Mouse (Mus musculus) liver, embryonic 14.5 days (tissue): ENCODE data around the gene Ttll1. TPM values are rescaled to one million over a fixed set of nuclear protein-coding genes. Genes with fewer than 3 reads are reported as not detected.

ENCODE experiments used
- ATAC-seq: fragments of 200-750 bp; cut with Nextera tagmentation; 2 replicates; pipeline ENCODE4 v1.8.0; 2017; ENCODE audit warnings: moderate number of reproducible peaks, mild to moderate bottlenecking, moderate library complexity; ENCODE audit not compliant: insufficient read depth
- DNase-seq, 3 experiments: peaks; one replicate each; pipeline ENCODE4 v3.0.0-alpha.2; 2012 to 2013; ENCODE audit warnings: low read depth in 3 of 3, low spot score in 3 of 3
- H3K27ac ChIP-seq: fragments of 300-500 bp; sonication (generic); 2 replicates; pipeline ENCODE4 v1.5.1; 2014; ENCODE audit warnings: moderate library complexity, mild to moderate bottlenecking, control low read depth, inconsistent platforms
- H3K27me3 ChIP-seq: fragments of 300-500 bp; sonication (generic); 2 replicates; pipeline ENCODE4 v1.6.1; 2014; ENCODE audit warnings: mild to moderate bottlenecking, low read length, moderate library complexity; ENCODE audit not compliant: control insufficient read depth, insufficient read depth
- H3K36me3 ChIP-seq: fragments of 300-500 bp; sonication (generic); replicated peaks from 2 replicates; pipeline ENCODE4 v1.6.1; 2014; ENCODE audit warnings: low read depth; ENCODE audit not compliant: control insufficient read depth, insufficient read depth
- H3K4me1 ChIP-seq, 2 experiments: fragments of 200-500 bp in 1 of 2; fragments of 300-500 bp in 1 of 2; sonication (generic) in 1 of 2; replicated peaks; 2 replicates each; pipeline ENCODE4 v1.6.1; 2012 to 2014; ENCODE audit warnings: antibody characterized with exemption in 1 of 2, inconsistent platforms in 1 of 2, low read length in 1 of 2; ENCODE audit not compliant: control insufficient read depth in 2 of 2, insufficient read depth in 2 of 2
- H3K4me2 ChIP-seq: fragments of 300-500 bp; sonication (generic); 2 replicates; pipeline ENCODE4 v1.6.1; 2014; ENCODE audit warnings: low read depth, mild to moderate bottlenecking, control low read depth, moderate library complexity
- H3K4me3 ChIP-seq, 2 experiments: fragments of 200-500 bp in 1 of 2; fragments of 300-500 bp in 1 of 2; sonication (generic) in 1 of 2; 2 replicates each; pipeline ENCODE4 v1.5.1; 2012 to 2014; ENCODE audit warnings: low read depth in 2 of 2, low read length in 2 of 2, mild to moderate bottlenecking in 2 of 2, control low read depth in 1 of 2, inconsistent platforms in 1 of 2, moderate library complexity in 1 of 2; ENCODE audit not compliant: insufficient read depth in 1 of 2
- H3K9ac ChIP-seq: fragments of 300-500 bp; sonication (generic); replicated peaks from 2 replicates; pipeline ENCODE4 v1.6.1; 2014; ENCODE audit warnings: mild to moderate bottlenecking, control low read depth, moderate library complexity
- H3K9me3 ChIP-seq: fragments of 300-500 bp; sonication (generic); 2 replicates; pipeline ENCODE4 v1.6.1; 2016; ENCODE audit warnings: low read length, mixed read lengths; ENCODE audit not compliant: control insufficient read depth
- CTCF ChIP-seq: IDR thresholded peaks from 2 replicates; pipeline ENCODE4 v1.5.1; 2016; ENCODE audit warnings: antibody characterized with exemption, low read depth, control low read depth
- EP300 ChIP-seq: IDR thresholded peaks from 2 replicates; pipeline ENCODE4 v1.6.1; 2016; ENCODE audit warnings: antibody characterized with exemption, low read depth
- WGBS: fragments of 180-500 bp; shearing (Covaris S2); extraction: QIAGEN DNeasy Blood & Tissue Kit; methylation state at CpG from one replicate; pipeline ENCODE4 v1.1.7; 2014; ENCODE audit not compliant: insufficient replicate concordance; 5-methylcytosine and 5-hydroxymethylcytosine counted together
- polyA plus RNA-seq, 2 experiments: library from polyadenylated mRNA; depleted of rRNA in 1 of 2; stranded (reverse) in 1 of 2; unstranded in 1 of 2; fragments of >200 nt; fragmentation: Nextera tagmentation in 1 of 2; extraction: Ambion mirVana in 1 of 2; gene quantifications; 2 replicates each; pipeline versions ENCODE4 v1.2.1 to v1.2.3; 2012 to 2014

Ttll1 gene
- polyA plus RNA-seq, 2 experiments, result 1.9 to 3.5 TPM

- Histone ChIP-seq H3K4me1 (peaks cover 0 to 7% of the 10 kb centered on the region in 2 experiments; a peak in 2 of 4 replicates), H3K27me3 (peaks cover 51% of the 10 kb centered on the region), H3K4me3 (no peak overlapping the region), H3K9ac (no peak overlapping the region), H3K9me3 (no peaks in the 10 kb centered on the region), H3K4me2 (no peak overlapping the region), H3K27ac (no peak overlapping the region), H3K36me3 (no peaks in the 10 kb centered on the region)
- no peak for DNase-seq
- no peak for TF ChIP-seq EP300
- TF ChIP-seq CTCF, result no peak
- no peak for ATAC-seq
- WGBS, result 61% methylated on average over 3 of the region's 3 CpGs
Measured at GRCm38 (mm10) chr15:83524333-83524729, 13.6 kb upstream of the Ttll1 start.

GRCm38 (mm10) chr15:83523638-83524332, 13.1 kb upstream of the Ttll1 start:
- H3K4me1 ChIP-seq, result peaks cover 0 to 7% of the 10 kb centered on the region in 2 experiments; a peak in 2 of 4 replicates
- DNase-seq, result no peak
- no peak overlapping the region for H3K9ac ChIP-seq
- no peak overlapping the region for H3K4me3 ChIP-seq
- no peaks in the 10 kb centered on the region for H3K9me3 ChIP-seq
- TF ChIP-seq EP300 (no peak), CTCF (no peak)
- no peak overlapping the region for H3K27ac ChIP-seq
- WGBS, result 40% methylated on average over 14 of the region's 14 CpGs
- peaks cover 46% of the 10 kb centered on the region for H3K27me3 ChIP-seq
- no peak overlapping the region for H3K4me2 ChIP-seq
- H3K36me3 ChIP-seq, result no peaks in the 10 kb centered on the region
- ATAC-seq, result no peak

- H3K9ac ChIP-seq, result no peak overlapping the region
- H3K36me3 ChIP-seq, result no peaks in the 10 kb centered on the region
- ATAC-seq (no peak), DNase-seq (no peak)
- H3K27ac ChIP-seq, result no peak overlapping the region
- peaks cover 40% of the 10 kb centered on the region for H3K27me3 ChIP-seq
- H3K4me1 ChIP-seq, result peaks cover 0 to 7% of the 10 kb centered on the region in 2 experiments; a peak in 2 of 4 replicates
- TF ChIP-seq CTCF (no peak), EP300 (no peak)
- no peaks in the 10 kb centered on the region for H3K9me3 ChIP-seq
- H3K4me2 ChIP-seq, result no peak overlapping the region
- no peak overlapping the region for H3K4me3 ChIP-seq
- 29% methylated on average over 7 of the region's 7 CpGs for WGBS
Measured at GRCm38 (mm10) chr15:83523196-83523595, 12.5 kb upstream of the Ttll1 start.

- ATAC-seq, result no peak
- H3K36me3 ChIP-seq, result no peaks in the 10 kb centered on the region
- WGBS, result 61% methylated on average over 6 of the region's 6 CpGs
- H3K4me1 ChIP-seq, result peaks cover 0 to 7% of the 10 kb centered on the region in 2 experiments; a peak in 2 of 4 replicates
- H3K9ac ChIP-seq, result no peak overlapping the region
- no peak overlapping the region for H3K27ac ChIP-seq
- H3K27me3 ChIP-seq, result peaks cover 17% of the 10 kb centered on the region
- no peak overlapping the region for H3K4me3 ChIP-seq
- H3K9me3 ChIP-seq, result no peaks in the 10 kb centered on the region
- no peak for DNase-seq
- no peak overlapping the region for H3K4me2 ChIP-seq
- TF ChIP-seq CTCF (no peak), EP300 (no peak)
Measured at GRCm38 (mm10) chr15:83520861-83521382, 10.2 kb upstream of the Ttll1 start.

GRCm38 (mm10) chr15:83518215-83519048, 7.7 kb upstream of the Ttll1 start:
- DNase-seq (peak; percentile 38 to 52 (median 42)), ATAC-seq (no peak)
- Histone ChIP-seq H3K4me2 (no peak overlapping the region), H3K27ac (no peak overlapping the region), H3K36me3 (no peaks in the 10 kb centered on the region), H3K9ac (no peak overlapping the region), H3K27me3 (no peaks in the 10 kb centered on the region), H3K4me1 (peaks cover 0 to 2% of the 10 kb centered on the region in 2 experiments; a peak in 2 of 4 replicates), H3K4me3 (no peak overlapping the region), H3K9me3 (no peaks in the 10 kb centered on the region)
- WGBS, result 37% methylated on average over 20 of the region's 20 CpGs
- TF ChIP-seq EP300 (no peak), CTCF (peak; percentile 84)
